Mouse (Mus musculus) limb, embryonic 14.5 days (tissue): ENCODE measurements around the gene Rasgrf1. TPM values are rescaled to one million over a fixed set of nuclear protein-coding genes. Genes with fewer than 3 reads are reported as not detected.

Source experiments
- ATAC-seq: fragments of 200-750 bp; cut with Nextera tagmentation; 2 replicates; pipeline ENCODE4 v1.8.0; 2017; ENCODE audit warnings: low read depth, moderate number of reproducible peaks, moderate TSS enrichment; ENCODE audit not compliant: low FRiP score
- DNase-seq: peaks from one replicate; pipeline ENCODE4 v3.0.0-alpha.2; 2015; ENCODE audit warnings: low spot score
- H3K27ac ChIP-seq: fragments of 300-500 bp; sonication (generic); replicated peaks from 2 replicates; pipeline ENCODE4 v1.5.1; 2014; ENCODE audit warnings: low read depth, mild to moderate bottlenecking, low read length, moderate library complexity, mixed read lengths
- H3K27me3 ChIP-seq: fragments of 300-500 bp; sonication (generic); 2 replicates; pipeline ENCODE4 v1.6.1; 2014; ENCODE audit warnings: low read length, mixed read lengths; ENCODE audit not compliant: control insufficient read depth, insufficient read depth
- H3K36me3 ChIP-seq: fragments of 300-500 bp; sonication (generic); 2 replicates; pipeline ENCODE4 v1.6.1; 2014; ENCODE audit warnings: mild to moderate bottlenecking, low read length, moderate library complexity, mixed read lengths; ENCODE audit not compliant: control insufficient read depth, insufficient read depth
- H3K4me1 ChIP-seq: fragments of 300-500 bp; sonication (generic); 2 replicates; pipeline ENCODE4 v1.6.1; 2014; ENCODE audit warnings: antibody characterized with exemption, low read length, mixed read lengths; ENCODE audit not compliant: control insufficient read depth, insufficient read depth
- H3K4me2 ChIP-seq: fragments of 300-500 bp; sonication (generic); replicated peaks from 2 replicates; pipeline ENCODE4 v1.6.1; 2014; ENCODE audit warnings: low read depth, mild to moderate bottlenecking, low read length, moderate library complexity; ENCODE audit not compliant: severe bottlenecking
- H3K4me3 ChIP-seq: fragments of 300-500 bp; sonication (generic); replicated peaks from 2 replicates; pipeline ENCODE4 v1.5.1; 2014; ENCODE audit warnings: low read length
- H3K9ac ChIP-seq: fragments of 300-500 bp; sonication (generic); 2 replicates; pipeline ENCODE4 v1.6.1; 2014; ENCODE audit warnings: mild to moderate bottlenecking, low read depth, low read length, moderate library complexity; ENCODE audit not compliant: severe bottlenecking
- H3K9me3 ChIP-seq: fragments of 300-500 bp; sonication (generic); 2 replicates; pipeline ENCODE4 v1.6.1; 2016; ENCODE audit warnings: low read length; ENCODE audit not compliant: control insufficient read depth
- POLR2A ChIP-seq: fragments of 200-500 bp; IDR thresholded peaks from 2 replicates; pipeline ENCODE4 v1.8.0; 2012; ENCODE audit warnings: inconsistent platforms, mild to moderate bottlenecking, moderate library complexity, borderline replicate concordance; ENCODE audit not compliant: insufficient read depth, insufficient read length; ENCODE audit errors: extremely low read depth
- WGBS: fragments of 180-500 bp; shearing (Covaris S2); extraction: QIAGEN DNeasy Blood & Tissue Kit; methylation state at CpG from one replicate; pipeline ENCODE4 v1.1.7; 2014; 5-methylcytosine and 5-hydroxymethylcytosine counted together
- polyA plus RNA-seq, 2 experiments: library from polyadenylated mRNA; depleted of rRNA in 1 of 2; stranded (reverse) in 1 of 2; unstranded in 1 of 2; fragments of >200 nt; fragmentation: Nextera tagmentation in 1 of 2; extraction: Ambion mirVana in 1 of 2; gene quantifications; 2 replicates each; pipeline versions ENCODE4 v1.2.1 to v1.2.3; 2012 to 2014

Gene Rasgrf1
- polyA plus RNA-seq, 2 experiments: 0.55 to 1.1 TPM

GRCm38 (mm10) chr9:90011849-90012248 is 102.1 kb downstream of the Rasgrf1 start:
- no peak for DNase-seq

GRCm38 (mm10) chr9:90014649-90015048 is 104.9 kb downstream of the Rasgrf1 start:
- Histone ChIP-seq H3K27ac (no peak overlapping the region), H3K4me1 (no peaks in the 10 kb centered on the region), H3K36me3 (no peaks in the 10 kb centered on the region), H3K4me2 (no peak overlapping the region), H3K27me3 (no peaks in the 10 kb centered on the region), H3K9ac (no peak overlapping the region), H3K9me3 (no peaks in the 10 kb centered on the region), H3K4me3 (no peak overlapping the region)
- WGBS: 93% methylated on average over 3 of the region's 3 CpGs
- no peak for DNase-seq
- no peak for TF ChIP-seq POLR2A
- no peak for ATAC-seq

More at GRCm38 (mm10) chr9:90011849-90012248, 102.1 kb downstream of the Rasgrf1 start:
- H3K4me3 ChIP-seq: no peak overlapping the region
- no peak overlapping the region for H3K27ac ChIP-seq
- no peak for TF ChIP-seq POLR2A
- no peaks in the 10 kb centered on the region for H3K9me3 ChIP-seq
- no peak overlapping the region for H3K4me2 ChIP-seq
- no peaks in the 10 kb centered on the region for H3K27me3 ChIP-seq
- ATAC-seq: no peak
- no peaks in the 10 kb centered on the region for H3K36me3 ChIP-seq
- no peak overlapping the region for H3K9ac ChIP-seq
- no peaks in the 10 kb centered on the region for H3K4me1 ChIP-seq
- WGBS: 36% methylated on average over 2 of the region's 2 CpGs

GRCm38 (mm10) chr9:90016204-90016603 is 106.5 kb downstream of the Rasgrf1 start:
- no peak for TF ChIP-seq POLR2A
- H3K36me3 ChIP-seq: no peaks in the 10 kb centered on the region
- no peak overlapping the region for H3K9ac ChIP-seq
- no peak overlapping the region for H3K27ac ChIP-seq
- WGBS: 73% methylated on average over 6 of the region's 6 CpGs
- no peaks in the 10 kb centered on the region for H3K9me3 ChIP-seq
- no peak overlapping the region for H3K4me3 ChIP-seq
- H3K27me3 ChIP-seq: no peaks in the 10 kb centered on the region
- no peak for ATAC-seq
- H3K4me2 ChIP-seq: no peak overlapping the region
- no peaks in the 10 kb centered on the region for H3K4me1 ChIP-seq
- DNase-seq: no peak

- H3K36me3 ChIP-seq: no peaks in the 10 kb centered on the region
- no peak for ATAC-seq
- H3K27me3 ChIP-seq: no peaks in the 10 kb centered on the region
- no peak overlapping the region for H3K9ac ChIP-seq
- H3K27ac ChIP-seq: no peak overlapping the region
- no peak for DNase-seq
- H3K4me2 ChIP-seq: no peak overlapping the region
- TF ChIP-seq POLR2A: no peak
- H3K9me3 ChIP-seq: no peaks in the 10 kb centered on the region
- WGBS: 75% methylated on average over 6 of the region's 6 CpGs
- no peak overlapping the region for H3K4me3 ChIP-seq
- no peaks in the 10 kb centered on the region for H3K4me1 ChIP-seq
These were observed 111.2 kb downstream of the Rasgrf1 start for GRCm38 (mm10) chr9:90020866-90021265.

GRCm38 (mm10) chr9:90021442-90021841 is 111.7 kb downstream of the Rasgrf1 start:
- no peak for DNase-seq
- no peaks in the 10 kb centered on the region for H3K9me3 ChIP-seq
- no peak overlapping the region for H3K9ac ChIP-seq
- no peak overlapping the region for H3K4me2 ChIP-seq
- no peaks in the 10 kb centered on the region for H3K36me3 ChIP-seq
- no peak overlapping the region for H3K4me3 ChIP-seq
- no peaks in the 10 kb centered on the region for H3K4me1 ChIP-seq
- H3K27me3 ChIP-seq: no peaks in the 10 kb centered on the region
- no peak overlapping the region for H3K27ac ChIP-seq
- no peak for ATAC-seq
- no peak for TF ChIP-seq POLR2A
- WGBS: 84% methylated on average over 4 of the region's 4 CpGs

- no peak overlapping the region for H3K9ac ChIP-seq
- no peaks in the 10 kb centered on the region for H3K36me3 ChIP-seq
- H3K9me3 ChIP-seq: no peaks in the 10 kb centered on the region
- no peaks in the 10 kb centered on the region for H3K27me3 ChIP-seq
- H3K4me1 ChIP-seq: no peaks in the 10 kb centered on the region
- no peak for TF ChIP-seq POLR2A
- ATAC-seq: no peak
- no peak for DNase-seq
- WGBS: 92% methylated on average over 6 of the region's 6 CpGs
- H3K27ac ChIP-seq: no peak overlapping the region
- H3K4me2 ChIP-seq: no peak overlapping the region
- no peak overlapping the region for H3K4me3 ChIP-seq
These were observed 118.0 kb downstream of the Rasgrf1 start for GRCm38 (mm10) chr9:90027709-90028108.
